Mouse (Mus musculus): ENCODE data around the gene Rhbdl3.

GRCm38 (mm10) chr11:80385055-80385454, 84.3 kb downstream of the Rhbdl3 start:
- TF ChIP-seq TCF12 (IDR thresholded peaks at IDR 0.05; ENCODE audit: insufficient read depth, poor library complexity, severe bottlenecking) = no peak
- no peak for TF ChIP-seq TCF3 (IDR thresholded peaks at IDR 0.05; ENCODE audit: insufficient read length, low read depth)
- TF ChIP-seq POLR2A (IDR thresholded peaks at IDR 0.05; ENCODE audit: insufficient read length, low read depth) = no peak
- TF ChIP-seq CEBPB (IDR thresholded peaks at IDR 0.05; ENCODE audit: insufficient read depth, poor library complexity, severe bottlenecking) = no peak
- TF ChIP-seq MYOD1 (IDR thresholded peaks at IDR 0.05; ENCODE audit: control insufficient read depth in 1 of 3, insufficient read length in 2 of 3, low read depth in 2 of 3) = no peak
- TF ChIP-seq POLR2AphosphoS2 (IDR thresholded peaks at IDR 0.05; ENCODE audit: insufficient read length, low read depth) = peak; percentile 7
- no peak for TF ChIP-seq MYOG (IDR thresholded peaks at IDR 0.05; ENCODE audit: control insufficient read depth in 1 of 3, insufficient read depth in 1 of 3, insufficient read length in 2 of 3, low read depth in 2 of 3)
- TF ChIP-seq MAX (IDR thresholded peaks at IDR 0.05; ENCODE audit: low read depth) = no peak
- no peak for TF ChIP-seq REST (IDR thresholded peaks at IDR 0.05; ENCODE audit: insufficient read depth, insufficient read length)
- TF ChIP-seq USF1 (IDR thresholded peaks at IDR 0.05; ENCODE audit: low read depth) = no peak
- TF ChIP-seq SRF (IDR thresholded peaks at IDR 0.05; ENCODE audit: control insufficient read depth, insufficient read length, low read depth) = no peak
- no peak for TF ChIP-seq E2F4 (IDR thresholded peaks at IDR 0.05; ENCODE audit: insufficient read depth)

All from myocyte (in vitro differentiated cells).